Mouse (Mus musculus): ENCODE measurements around the gene Gm20696.

Gene Gm20696

GRCm38 (mm10) chr6:99552816-99553215, 113.8 kb downstream of the Gm20696 start:
- DNase-seq: no peak

DNA sequence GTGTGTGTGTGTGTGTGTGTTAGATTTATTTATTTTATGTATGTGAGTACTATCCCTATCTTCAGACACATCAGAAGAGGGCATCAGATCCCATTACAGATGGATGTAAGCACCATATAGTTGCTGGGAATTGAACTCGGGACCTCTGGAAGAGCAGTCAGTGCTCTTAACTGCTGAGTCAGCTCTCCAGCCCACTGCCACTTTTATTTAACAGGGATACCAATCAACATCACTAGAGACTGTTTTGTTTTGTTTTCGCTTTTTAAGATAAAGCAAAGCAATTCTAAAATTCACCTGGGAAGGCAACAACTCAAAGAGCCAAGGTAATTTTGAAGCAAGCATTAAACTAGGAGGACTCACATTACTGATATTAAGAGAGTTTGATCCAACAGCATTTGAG, 120.2 kb downstream of the Gm20696 start:
- DNase-seq: no peak

DNA sequence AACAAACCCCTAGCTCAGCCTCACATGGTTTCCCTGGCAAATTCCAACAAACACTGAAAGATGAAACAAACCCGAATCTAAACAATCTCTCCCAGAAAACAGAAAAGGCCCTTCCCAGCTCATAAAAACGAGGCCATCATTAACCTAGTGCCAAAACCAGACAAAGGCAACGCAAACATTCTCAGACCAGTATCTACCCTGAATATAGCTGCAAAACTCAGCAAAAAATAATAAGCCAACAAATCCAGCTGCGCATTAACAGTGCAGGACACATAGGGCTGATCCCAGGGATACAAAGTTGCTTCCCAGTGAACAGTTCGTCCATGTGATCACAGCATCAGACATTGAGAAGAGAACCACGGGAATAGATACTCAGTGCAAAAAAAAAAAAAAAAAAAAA, 121.2 kb downstream of the Gm20696 start:
- no peak for DNase-seq

DNA sequence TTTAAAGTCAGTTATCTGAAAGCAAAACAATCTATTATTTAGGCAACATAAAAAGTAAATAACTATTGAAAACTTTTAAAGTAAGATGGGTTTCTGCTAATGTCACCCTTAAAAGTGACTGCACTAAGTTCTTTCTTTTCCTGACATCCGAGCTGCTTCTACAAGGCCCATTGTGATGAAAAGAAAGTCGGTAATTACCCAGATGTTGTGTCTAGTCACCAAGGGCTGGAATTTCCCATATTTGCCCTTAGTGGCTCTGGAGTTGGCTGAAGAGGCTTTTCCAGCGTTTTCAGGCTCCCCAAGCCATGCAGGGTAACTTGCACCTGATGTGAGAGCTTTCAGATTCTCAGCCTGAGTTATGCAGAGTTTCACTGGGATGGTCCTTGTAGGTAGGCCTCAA, 125.5 kb downstream of the Gm20696 start:
- DNase-seq: no peak

DNA sequence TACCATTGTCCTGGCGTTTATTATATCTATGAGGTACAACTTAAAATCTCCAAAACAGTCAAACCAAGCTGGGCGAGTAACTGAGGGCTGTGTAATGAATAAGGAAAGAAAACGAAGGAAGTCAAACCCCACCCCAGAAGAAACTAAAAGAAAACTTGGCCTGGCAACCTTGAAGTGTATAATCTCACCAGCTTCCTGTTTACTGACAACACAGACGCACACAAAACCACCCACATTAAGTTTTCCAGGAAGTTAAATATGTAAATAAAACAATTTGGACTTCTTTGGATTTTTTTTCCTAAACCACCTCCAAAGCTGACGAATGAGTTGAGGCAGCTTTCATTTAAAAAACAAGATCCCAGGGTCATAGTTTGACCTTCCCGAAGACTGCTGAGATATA, 125.9 kb downstream of the Gm20696 start:
- DNase-seq: no peak

- no peak for DNase-seq
These were observed 126.5 kb downstream of the Gm20696 start for GRCm38 (mm10) chr6:99540146-99540545.

GRCm38 (mm10) chr6:99538194-99538941, 128.2 kb downstream of the Gm20696 start:
- no peak for DNase-seq

GRCm38 (mm10) chr6:99534211-99534745, 132.3 kb downstream of the Gm20696 start:
- no peak for DNase-seq

DNA sequence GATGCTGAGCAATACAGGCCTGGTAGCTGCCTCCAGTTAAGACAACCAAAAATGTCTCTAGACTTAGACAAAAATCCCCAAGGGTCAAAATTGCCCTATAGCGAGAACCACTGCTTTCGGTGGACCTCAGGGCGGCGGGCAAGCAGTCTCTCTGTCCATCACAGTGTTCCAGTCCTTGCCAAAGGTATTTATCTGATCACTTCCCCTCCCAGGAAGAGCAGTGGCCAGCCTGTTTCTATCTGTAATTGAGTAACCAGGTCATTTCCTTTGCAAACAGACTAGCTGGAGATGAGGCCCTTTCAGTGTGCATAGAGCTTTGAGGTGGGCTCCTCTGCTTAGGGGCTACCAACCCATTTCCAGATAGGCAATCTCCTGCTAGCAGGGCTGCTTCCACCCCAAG, 134.1 kb downstream of the Gm20696 start:
- no peak for DNase-seq

- DNase-seq: no peak
These were observed 137.6 kb downstream of the Gm20696 start for GRCm38 (mm10) chr6:99528972-99529371.

- DNase-seq: no peak
These were observed 139.0 kb downstream of the Gm20696 start for GRCm38 (mm10) chr6:99527457-99528105.

- DNase-seq: peak; percentile 38
These were observed 141.2 kb downstream of the Gm20696 start for GRCm38 (mm10) chr6:99525351-99525750.

GRCm38 (mm10) chr6:99523679-99524370, 142.8 kb downstream of the Gm20696 start:
- no peak for DNase-seq

GRCm38 (mm10) chr6:99523109-99523632, 143.4 kb downstream of the Gm20696 start:
- DNase-seq: peak; percentile 73

DNA sequence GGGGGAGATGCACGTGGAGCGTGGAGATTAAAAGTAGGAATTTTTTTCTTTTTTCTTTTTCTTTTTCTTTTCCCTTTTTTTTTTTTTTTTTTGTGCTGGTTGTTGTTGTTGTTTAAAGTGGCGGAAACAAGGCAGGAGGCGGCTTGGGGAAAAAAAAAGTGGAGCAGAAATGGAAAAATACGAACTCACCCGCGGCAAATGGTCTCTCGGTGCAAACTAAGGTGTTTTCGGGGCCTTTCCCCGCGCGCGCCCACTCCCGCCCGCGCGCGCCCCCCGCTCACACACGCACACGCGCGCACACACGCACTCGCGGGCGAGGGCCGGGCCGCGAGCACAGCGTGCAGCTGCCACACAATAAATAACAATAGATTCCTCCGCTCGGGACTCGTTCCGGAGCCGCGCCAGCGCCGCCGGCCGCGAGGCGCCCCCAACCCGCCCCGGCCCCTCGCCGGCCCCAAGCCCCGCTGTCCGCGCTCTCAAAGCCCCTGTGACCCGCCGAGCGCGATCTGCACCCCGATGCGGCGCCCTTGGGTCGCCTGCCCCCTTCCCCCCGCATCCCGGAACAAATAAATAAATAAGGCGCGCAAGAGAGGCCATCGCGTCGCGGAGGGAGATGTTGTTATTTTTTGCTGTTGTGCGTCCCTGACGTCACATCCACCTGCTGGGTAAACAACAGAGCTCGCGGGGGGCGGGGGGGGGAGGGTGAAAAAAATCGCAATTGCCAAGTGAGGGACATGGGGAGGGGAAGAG, 144.1 kb downstream of the Gm20696 start, which contains the start of gene Foxp1:
Gene Foxp1 (minus strand): TSS at position 363 of the 750 bp plus-strand sequence.
- DNase-seq: peak; percentile 82

GRCm38 (mm10) chr6:99521641-99522358, 144.8 kb downstream of the Gm20696 start:
- peak; percentile 63 for DNase-seq

DNA sequence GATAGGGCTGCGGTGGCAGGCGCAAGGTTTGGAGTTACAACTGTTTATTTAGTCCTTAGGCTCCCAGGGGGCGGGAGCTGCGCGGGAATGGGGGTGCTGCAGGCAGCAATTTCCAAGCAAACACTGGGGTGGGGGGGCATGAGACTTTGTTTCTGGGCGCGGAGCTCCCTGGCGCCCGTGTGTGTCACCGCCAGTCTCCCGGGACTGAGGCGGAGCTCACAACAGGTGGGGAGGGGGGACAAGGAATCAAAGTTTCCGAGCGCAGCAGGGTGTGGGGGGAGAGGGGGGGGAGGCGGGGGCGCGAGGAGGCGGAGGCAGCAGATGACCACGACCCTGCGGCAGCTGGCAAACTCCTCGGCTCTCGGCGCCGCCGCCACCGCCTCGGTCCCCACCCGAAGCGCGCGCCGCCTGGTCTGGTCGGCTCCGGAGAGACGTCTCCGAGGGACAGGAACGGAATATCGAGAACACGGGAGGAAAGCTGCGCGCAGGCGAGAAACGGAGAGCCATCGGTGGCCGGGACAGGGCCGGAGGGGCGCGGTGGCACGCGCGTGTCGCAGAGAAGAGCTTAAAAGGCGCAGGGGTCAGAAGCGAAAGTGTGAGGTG, 145.5 kb downstream of the Gm20696 start:
- DNase-seq: peak; percentile 60

- peak; percentile 42 for DNase-seq
These were observed 145.9 kb downstream of the Gm20696 start for GRCm38 (mm10) chr6:99520676-99521037.

- DNase-seq: peak; percentile 47
These were observed 146.6 kb downstream of the Gm20696 start for GRCm38 (mm10) chr6:99519806-99520675.

DNA sequence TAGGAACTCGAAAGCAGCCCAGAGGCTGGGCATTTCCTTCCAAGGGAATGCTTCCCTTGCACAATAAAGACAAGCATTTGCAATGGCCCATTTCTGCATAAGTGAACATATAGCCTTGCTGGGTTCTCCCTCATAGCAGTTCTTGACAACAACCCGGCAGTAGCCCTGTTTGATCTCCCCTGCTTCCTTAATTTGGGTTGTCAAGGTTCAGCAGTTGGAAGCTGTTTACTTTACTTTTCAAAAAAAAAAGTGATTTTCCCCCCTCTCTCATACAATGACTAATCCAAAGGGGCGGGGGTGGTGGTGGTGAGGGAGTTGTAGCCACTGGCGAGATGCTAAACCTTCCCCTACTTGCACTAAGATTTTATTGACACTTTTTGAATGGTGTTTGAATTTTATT, 147.5 kb downstream of the Gm20696 start:
- no peak for DNase-seq
